In genomic region chr3:74632623-74633022, GRCm38 (mm10) we compare ENCODE assay signal across 26 mouse cellular contexts.
DNase-seq lines count a peak whose midpoint lies in the region; ATAC-seq and TF ChIP-seq lines count a peak whose summit lies in the region.
"Had no signal": no experiment of that assay in that cellular context is flagged by ENCODE, and none has a peak within 500 bp of the region (broad histone marks: within the 10 kb centered on the region; RNA-seq: fewer than 3 reads in every experiment).

No protein-coding gene starts in this region.

- DNase-seq in embryo, embryonic 10.5 days (ENCODE audit: low spot score), result peak; percentile 1
- no peak for DNase-seq in embryo, embryonic 10 days (ENCODE audit: low spot score)
- no peak for DNase-seq in forebrain, embryonic 11.5 days (ENCODE audit: low spot score)
- no peak for DNase-seq in forebrain, postnatal 0 days
- no peak for DNase-seq in limb, embryonic 11.5 days (ENCODE audit: low spot score)
- DNase-seq in limb, embryonic 10.5 days (ENCODE audit: low spot score), result no peak
- DNase-seq in midbrain, embryonic 14.5 days, result peak; percentile 4
- DNase-seq in midbrain, embryonic 10.5 days (ENCODE audit: low spot score), result no peak
- DNase-seq: adrenal gland, adult 8-10 months; adrenal gland, postnatal 25 days; cerebellum, adult 18-20 months; cerebellum, adult 9-10 months; cerebellum, postnatal 14 days; gastrocnemius, postnatal 25 days; heart, adult 18-20 months; heart, postnatal 10 days; heart, postnatal 36 days had no signal

- H3K4me3 ChIP-seq in forebrain, embryonic 11.5 days (ENCODE audit: low read depth, low read length), result no peak overlapping the region
- no peak overlapping the region for H3K4me3 ChIP-seq in forebrain, postnatal 0 days (ENCODE audit: low read depth, low read length)
- no peak overlapping the region for H3K4me3 ChIP-seq in limb, embryonic 11.5 days (ENCODE audit: low read depth, low read length)
- no peak overlapping the region for H3K4me3 ChIP-seq in limb, embryonic 10.5 days
- no peak overlapping the region for H3K4me3 ChIP-seq in midbrain, embryonic 14.5 days (replicated peaks; ENCODE audit: low read depth, low read length)
- no peak overlapping the region for H3K4me3 ChIP-seq in midbrain, embryonic 10.5 days
- H3K4me3 ChIP-seq: embryonic facial prominence, embryonic 12.5 days; embryonic facial prominence, embryonic 15.5 days; forebrain, embryonic 13.5 days; heart, embryonic 12.5 days; heart, embryonic 15.5 days; hindbrain, embryonic 10.5 days; hindbrain, embryonic 13.5 days had no signal

- no peaks in the 10 kb centered on the region for H3K27me3 ChIP-seq in forebrain, embryonic 11.5 days (ENCODE audit: control insufficient read depth, insufficient read depth, low read length)
- no peaks in the 10 kb centered on the region for H3K27me3 ChIP-seq in forebrain, postnatal 0 days (ENCODE audit: insufficient read depth, low read length)
- no peaks in the 10 kb centered on the region for H3K27me3 ChIP-seq in limb, embryonic 11.5 days (ENCODE audit: control insufficient read depth, insufficient read depth, low read length)
- no peaks in the 10 kb centered on the region for H3K27me3 ChIP-seq in limb, embryonic 10.5 days (ENCODE audit: low read depth, poor library complexity, severe bottlenecking)
- no peaks in the 10 kb centered on the region for H3K27me3 ChIP-seq in midbrain, embryonic 14.5 days (ENCODE audit: control insufficient read depth, insufficient read depth, low read length)
- H3K27me3 ChIP-seq in midbrain, embryonic 10.5 days (ENCODE audit: low read depth, poor library complexity, severe bottlenecking), result no peaks in the 10 kb centered on the region
- H3K27me3 ChIP-seq: embryonic facial prominence, embryonic 12.5 days; embryonic facial prominence, embryonic 15.5 days; forebrain, embryonic 13.5 days; heart, embryonic 12.5 days; heart, embryonic 15.5 days; hindbrain, embryonic 13.5 days had no signal

- TF ChIP-seq CTCF in forebrain, postnatal 0 days (IDR thresholded peaks at IDR 0.05; ENCODE audit: low read depth), result no peak

- H3K4me2 ChIP-seq in forebrain, embryonic 11.5 days (ENCODE audit: low read depth, low read length, severe bottlenecking), result no peak overlapping the region
- no peak overlapping the region for H3K4me2 ChIP-seq in forebrain, postnatal 0 days (ENCODE audit: low read depth)
- no peak overlapping the region for H3K4me2 ChIP-seq in limb, embryonic 11.5 days (ENCODE audit: low read depth, severe bottlenecking)
- no peak overlapping the region for H3K4me2 ChIP-seq in midbrain, embryonic 14.5 days (ENCODE audit: low read length)
- H3K4me2 ChIP-seq: embryonic facial prominence, embryonic 12.5 days; embryonic facial prominence, embryonic 15.5 days; forebrain, embryonic 13.5 days; heart, embryonic 12.5 days; heart, embryonic 15.5 days; hindbrain, embryonic 13.5 days had no signal

- no peak overlapping the region for H3K27ac ChIP-seq in forebrain, embryonic 11.5 days (ENCODE audit: low read depth, low read length)
- no peak overlapping the region for H3K27ac ChIP-seq in forebrain, postnatal 0 days (ENCODE audit: low read depth, low read length)
- H3K27ac ChIP-seq in limb, embryonic 11.5 days (replicated peaks; ENCODE audit: low read depth, low read length), result no peak overlapping the region
- H3K27ac ChIP-seq in limb, embryonic 10.5 days, result no peak overlapping the region
- no peak overlapping the region for H3K27ac ChIP-seq in midbrain, embryonic 14.5 days (replicated peaks; ENCODE audit: low read depth, low read length)
- H3K27ac ChIP-seq in midbrain, embryonic 10.5 days (replicated peaks), result no peak overlapping the region
- H3K27ac ChIP-seq: embryonic facial prominence, embryonic 12.5 days; embryonic facial prominence, embryonic 15.5 days; forebrain, embryonic 13.5 days; heart, embryonic 15.5 days; hindbrain, embryonic 10.5 days; hindbrain, embryonic 13.5 days had no signal

- no peaks in the 10 kb centered on the region for H3K4me1 ChIP-seq in forebrain, embryonic 11.5 days (replicated peaks; ENCODE audit: control insufficient read depth, insufficient read depth, low read length)
- no peaks in the 10 kb centered on the region for H3K4me1 ChIP-seq in forebrain, postnatal 0 days (ENCODE audit: insufficient read depth)
- no peaks in the 10 kb centered on the region for H3K4me1 ChIP-seq in limb, embryonic 11.5 days (ENCODE audit: control insufficient read depth, insufficient read depth, low read length)
- H3K4me1 ChIP-seq in limb, embryonic 10.5 days, result no peaks in the 10 kb centered on the region
- no peaks in the 10 kb centered on the region for H3K4me1 ChIP-seq in midbrain, embryonic 14.5 days (ENCODE audit: control insufficient read depth, insufficient read depth, low read length)
- H3K4me1 ChIP-seq in midbrain, embryonic 10.5 days, result peaks cover 5% of the 10 kb centered on the region
- H3K4me1 ChIP-seq: embryonic facial prominence, embryonic 12.5 days; embryonic facial prominence, embryonic 15.5 days; forebrain, embryonic 13.5 days; heart, embryonic 12.5 days; heart, embryonic 15.5 days; hindbrain, embryonic 10.5 days; hindbrain, embryonic 13.5 days had no signal

- ATAC-seq in forebrain, embryonic 11.5 days (replicated peaks; ENCODE audit: low FRiP score), result peak; percentile 49; the same call in 1 of the 2 replicates
- ATAC-seq in forebrain, postnatal 0 days, result no peak
- 0 out of 2 replicates have a peak, but pooled peaks have one; percentile 26 for ATAC-seq in limb, embryonic 11.5 days (ENCODE audit: insufficient number of reproducible peaks, low FRiP score, low TSS enrichment, low read depth)
- no peak for ATAC-seq in midbrain, embryonic 14.5 days (ENCODE audit: low FRiP score, low TSS enrichment)
- ATAC-seq: activated CD4-positive, CD25-positive, alpha-beta regulatory T cell, adult 4 months; forebrain, embryonic 13.5 days; hindbrain, embryonic 16.5 days had no signal

- H3K9me3 ChIP-seq in forebrain, embryonic 11.5 days (ENCODE audit: control insufficient read depth, low read length), result no peaks in the 10 kb centered on the region
- H3K9me3 ChIP-seq in forebrain, postnatal 0 days (ENCODE audit: low read length), result no peaks in the 10 kb centered on the region
- no peaks in the 10 kb centered on the region for H3K9me3 ChIP-seq in limb, embryonic 11.5 days (ENCODE audit: control insufficient read depth, low read length)
- no peaks in the 10 kb centered on the region for H3K9me3 ChIP-seq in limb, embryonic 10.5 days (replicated peaks)
- no peaks in the 10 kb centered on the region for H3K9me3 ChIP-seq in midbrain, embryonic 14.5 days (ENCODE audit: control insufficient read depth, low read length)
- no peaks in the 10 kb centered on the region for H3K9me3 ChIP-seq in midbrain, embryonic 10.5 days (replicated peaks)
- H3K9me3 ChIP-seq: embryonic facial prominence, embryonic 12.5 days; embryonic facial prominence, embryonic 15.5 days; forebrain, embryonic 13.5 days; heart, embryonic 12.5 days; heart, embryonic 15.5 days; hindbrain, embryonic 10.5 days; hindbrain, embryonic 13.5 days had no signal

- H3K9ac ChIP-seq in forebrain, embryonic 11.5 days (ENCODE audit: low read length), result no peak overlapping the region
- H3K9ac ChIP-seq in forebrain, postnatal 0 days, result no peak overlapping the region
- no peak overlapping the region for H3K9ac ChIP-seq in limb, embryonic 11.5 days (ENCODE audit: low read length)
- no peak overlapping the region for H3K9ac ChIP-seq in midbrain, embryonic 14.5 days (replicated peaks; ENCODE audit: low read length)
- H3K9ac ChIP-seq: embryonic facial prominence, embryonic 12.5 days; embryonic facial prominence, embryonic 15.5 days; forebrain, embryonic 13.5 days; heart, embryonic 12.5 days; heart, embryonic 15.5 days; hindbrain, embryonic 13.5 days had no signal

- H3K36me3 ChIP-seq in forebrain, embryonic 11.5 days (ENCODE audit: control insufficient read depth, insufficient read depth, low read length), result no peaks in the 10 kb centered on the region
- H3K36me3 ChIP-seq in forebrain, postnatal 0 days (ENCODE audit: insufficient read depth), result no peaks in the 10 kb centered on the region
- no peaks in the 10 kb centered on the region for H3K36me3 ChIP-seq in limb, embryonic 11.5 days (ENCODE audit: control insufficient read depth, insufficient read depth, low read length)
- H3K36me3 ChIP-seq in limb, embryonic 10.5 days, result no peaks in the 10 kb centered on the region
- H3K36me3 ChIP-seq in midbrain, embryonic 14.5 days (ENCODE audit: control insufficient read depth, insufficient read depth, low read length), result no peaks in the 10 kb centered on the region
- H3K36me3 ChIP-seq in midbrain, embryonic 10.5 days, result no peaks in the 10 kb centered on the region
- H3K36me3 ChIP-seq: embryonic facial prominence, embryonic 12.5 days; embryonic facial prominence, embryonic 15.5 days; heart, embryonic 12.5 days; heart, embryonic 15.5 days; hindbrain, embryonic 10.5 days; hindbrain, embryonic 13.5 days had no signal

Comparison
In these comparisons a context has a peak if more than half of its experiments do, and no peak if none do; other contexts are left out.
1. DNase-seq: peak in embryo, embryonic 10.5 days (single experiment) and midbrain, embryonic 14.5 days (single experiment); none in embryo, embryonic 10 days (single experiment), forebrain, embryonic 11.5 days (single experiment), forebrain, postnatal 0 days (single experiment), limb, embryonic 11.5 days (single experiment), limb, embryonic 10.5 days (single experiment) and midbrain, embryonic 10.5 days (single experiment).
2. ATAC-seq: peak in forebrain, embryonic 11.5 days (single experiment) and limb, embryonic 11.5 days (single experiment); none in forebrain, postnatal 0 days (single experiment) and midbrain, embryonic 14.5 days (single experiment).